Mouse (Mus musculus): ENCODE measurements around the gene Gif. TPM values are rescaled to one million over a fixed set of nuclear protein-coding genes. Genes with fewer than 3 reads are reported as not detected.

Gif gene
- polyA plus RNA-seq (2014; fragmentation: Nextera tagmentation; extraction: Ambion mirVana) = not detected in 2 replicates

- H3K9me3 ChIP-seq (ENCODE audit: control insufficient read depth, low read length) = no peaks in the 10 kb centered on the region
- H3K27ac ChIP-seq (replicated peaks; ENCODE audit: low read depth, low read length) = no peak within 1 kb of the TSS
- no peaks in the 10 kb centered on the region for H3K27me3 ChIP-seq (ENCODE audit: control insufficient read depth, insufficient read depth, low read length)
- WGBS = 87% methylated on average over 2 of the region's 2 CpGs
- no peak within 1 kb of the TSS for H3K4me3 ChIP-seq (ENCODE audit: low read depth, low read length)
- DNase-seq (ENCODE audit: low spot score) (no peak), ATAC-seq (ENCODE audit: insufficient number of reproducible peaks, low FRiP score, low TSS enrichment, low read depth) (no peak)
- H3K36me3 ChIP-seq (ENCODE audit: control insufficient read depth, insufficient read depth, low read length) = no peaks in the 10 kb centered on the region
- no peaks in the 10 kb centered on the region for H3K4me1 ChIP-seq (ENCODE audit: control insufficient read depth, insufficient read depth, low read length)
- no peak within 1 kb of the TSS for H3K4me2 ChIP-seq (ENCODE audit: low read depth, severe bottlenecking)
- H3K9ac ChIP-seq (ENCODE audit: low read length) = no peak within 1 kb of the TSS
Observed at GRCm38 (mm10) chr19:11747298-11747697, at the start of gene Gif. Gene Gif, plus strand, starts transcription at chr19:11747554.

- ATAC-seq (ENCODE audit: insufficient number of reproducible peaks, low FRiP score, low TSS enrichment, low read depth) (no peak), DNase-seq (ENCODE audit: low spot score) (no peak)
- 91% methylated on average over 6 of the region's 6 CpGs for WGBS
- Histone ChIP-seq H3K9me3 (ENCODE audit: control insufficient read depth, low read length) (no peaks in the 10 kb centered on the region), H3K27ac (replicated peaks; ENCODE audit: low read depth, low read length) (no peak overlapping the region), H3K36me3 (ENCODE audit: control insufficient read depth, insufficient read depth, low read length) (no peaks in the 10 kb centered on the region), H3K27me3 (ENCODE audit: control insufficient read depth, insufficient read depth, low read length) (no peaks in the 10 kb centered on the region), H3K4me2 (ENCODE audit: low read depth, severe bottlenecking) (no peak overlapping the region), H3K4me1 (ENCODE audit: control insufficient read depth, insufficient read depth, low read length) (no peaks in the 10 kb centered on the region), H3K9ac (ENCODE audit: low read length) (no peak overlapping the region), H3K4me3 (ENCODE audit: low read depth, low read length) (no peak overlapping the region)
Observed at GRCm38 (mm10) chr19:11698342-11698741, 49.0 kb upstream of the Gif start.

- DNase-seq (ENCODE audit: low spot score) = no peak
- H3K27ac ChIP-seq (replicated peaks; ENCODE audit: low read depth, low read length) = no peak overlapping the region
- H3K4me3 ChIP-seq (ENCODE audit: low read depth, low read length) = no peak overlapping the region
- 87% methylated on average over 4 of the region's 4 CpGs for WGBS
- no peak overlapping the region for H3K4me2 ChIP-seq (ENCODE audit: low read depth, severe bottlenecking)
- ATAC-seq (ENCODE audit: insufficient number of reproducible peaks, low FRiP score, low TSS enrichment, low read depth) = no peak
- no peaks in the 10 kb centered on the region for H3K9me3 ChIP-seq (ENCODE audit: control insufficient read depth, low read length)
- H3K4me1 ChIP-seq (ENCODE audit: control insufficient read depth, insufficient read depth, low read length) = no peaks in the 10 kb centered on the region
- H3K27me3 ChIP-seq (ENCODE audit: control insufficient read depth, insufficient read depth, low read length) = no peaks in the 10 kb centered on the region
- no peaks in the 10 kb centered on the region for H3K36me3 ChIP-seq (ENCODE audit: control insufficient read depth, insufficient read depth, low read length)
- H3K9ac ChIP-seq (ENCODE audit: low read length) = no peak overlapping the region
Observed at GRCm38 (mm10) chr19:11712451-11712850, 34.9 kb upstream of the Gif start.

GRCm38 (mm10) chr19:11720071-11720470 lies 27.3 kb upstream of the Gif start:
- Histone ChIP-seq H3K9me3 (ENCODE audit: control insufficient read depth, low read length) (no peaks in the 10 kb centered on the region), H3K4me2 (ENCODE audit: low read depth, severe bottlenecking) (no peak overlapping the region), H3K36me3 (ENCODE audit: control insufficient read depth, insufficient read depth, low read length) (no peaks in the 10 kb centered on the region), H3K27me3 (ENCODE audit: control insufficient read depth, insufficient read depth, low read length) (no peaks in the 10 kb centered on the region), H3K4me3 (ENCODE audit: low read depth, low read length) (no peak overlapping the region), H3K9ac (ENCODE audit: low read length) (no peak overlapping the region), H3K27ac (replicated peaks; ENCODE audit: low read depth, low read length) (no peak overlapping the region), H3K4me1 (ENCODE audit: control insufficient read depth, insufficient read depth, low read length) (no peaks in the 10 kb centered on the region)
- no peak for DNase-seq (ENCODE audit: low spot score)
- WGBS = 85% methylated on average over 3 of the region's 3 CpGs
- ATAC-seq (ENCODE audit: insufficient number of reproducible peaks, low FRiP score, low TSS enrichment, low read depth) = no peak

- WGBS = 93% methylated on average over 2 of the region's 2 CpGs
Observed at GRCm38 (mm10) chr19:11723870-11724269, 23.5 kb upstream of the Gif start.

GRCm38 (mm10) chr19:11724275-11724674 lies 23.1 kb upstream of the Gif start:
- no peak overlapping the region for H3K4me3 ChIP-seq (ENCODE audit: low read depth, low read length)
- no peak overlapping the region for H3K27ac ChIP-seq (replicated peaks; ENCODE audit: low read depth, low read length)
- no peak for DNase-seq (ENCODE audit: low spot score)
- no peak overlapping the region for H3K4me2 ChIP-seq (ENCODE audit: low read depth, severe bottlenecking)
- H3K36me3 ChIP-seq (ENCODE audit: control insufficient read depth, insufficient read depth, low read length) = no peaks in the 10 kb centered on the region
- H3K9me3 ChIP-seq (ENCODE audit: control insufficient read depth, low read length) = no peaks in the 10 kb centered on the region
- no peaks in the 10 kb centered on the region for H3K27me3 ChIP-seq (ENCODE audit: control insufficient read depth, insufficient read depth, low read length)
- 89% methylated on average over 6 of the region's 6 CpGs for WGBS
- no peaks in the 10 kb centered on the region for H3K4me1 ChIP-seq (ENCODE audit: control insufficient read depth, insufficient read depth, low read length)
- no peak for ATAC-seq (ENCODE audit: insufficient number of reproducible peaks, low FRiP score, low TSS enrichment, low read depth)
- no peak overlapping the region for H3K9ac ChIP-seq (ENCODE audit: low read length)

More at GRCm38 (mm10) chr19:11723870-11724269, 23.5 kb upstream of the Gif start:
- DNase-seq (ENCODE audit: low spot score) = no peak
- H3K9ac ChIP-seq (ENCODE audit: low read length) = no peak overlapping the region
- no peak overlapping the region for H3K4me2 ChIP-seq (ENCODE audit: low read depth, severe bottlenecking)
- H3K36me3 ChIP-seq (ENCODE audit: control insufficient read depth, insufficient read depth, low read length) = no peaks in the 10 kb centered on the region
- ATAC-seq (ENCODE audit: insufficient number of reproducible peaks, low FRiP score, low TSS enrichment, low read depth) = no peak
- H3K9me3 ChIP-seq (ENCODE audit: control insufficient read depth, low read length) = no peaks in the 10 kb centered on the region
- H3K27ac ChIP-seq (replicated peaks; ENCODE audit: low read depth, low read length) = no peak overlapping the region
- no peaks in the 10 kb centered on the region for H3K27me3 ChIP-seq (ENCODE audit: control insufficient read depth, insufficient read depth, low read length)
- H3K4me1 ChIP-seq (ENCODE audit: control insufficient read depth, insufficient read depth, low read length) = no peaks in the 10 kb centered on the region
- H3K4me3 ChIP-seq (ENCODE audit: low read depth, low read length) = no peak overlapping the region

GRCm38 (mm10) chr19:11725915-11726314 lies 21.4 kb upstream of the Gif start:
- Histone ChIP-seq H3K27ac (replicated peaks; ENCODE audit: low read depth, low read length) (no peak overlapping the region), H3K4me2 (ENCODE audit: low read depth, severe bottlenecking) (no peak overlapping the region), H3K9ac (ENCODE audit: low read length) (no peak overlapping the region), H3K27me3 (ENCODE audit: control insufficient read depth, insufficient read depth, low read length) (no peaks in the 10 kb centered on the region), H3K36me3 (ENCODE audit: control insufficient read depth, insufficient read depth, low read length) (no peaks in the 10 kb centered on the region), H3K9me3 (ENCODE audit: control insufficient read depth, low read length) (no peaks in the 10 kb centered on the region), H3K4me1 (ENCODE audit: control insufficient read depth, insufficient read depth, low read length) (no peaks in the 10 kb centered on the region), H3K4me3 (ENCODE audit: low read depth, low read length) (no peak overlapping the region)
- no peak for ATAC-seq (ENCODE audit: insufficient number of reproducible peaks, low FRiP score, low TSS enrichment, low read depth)
- DNase-seq (ENCODE audit: low spot score) = no peak
- 87% methylated on average over 2 of the region's 2 CpGs for WGBS

GRCm38 (mm10) chr19:11727304-11727703 lies 20.1 kb upstream of the Gif start:
- Histone ChIP-seq H3K27me3 (ENCODE audit: control insufficient read depth, insufficient read depth, low read length) (no peaks in the 10 kb centered on the region), H3K4me1 (ENCODE audit: control insufficient read depth, insufficient read depth, low read length) (no peaks in the 10 kb centered on the region), H3K9me3 (ENCODE audit: control insufficient read depth, low read length) (no peaks in the 10 kb centered on the region), H3K4me3 (ENCODE audit: low read depth, low read length) (no peak overlapping the region), H3K27ac (replicated peaks; ENCODE audit: low read depth, low read length) (no peak overlapping the region), H3K9ac (ENCODE audit: low read length) (no peak overlapping the region), H3K4me2 (ENCODE audit: low read depth, severe bottlenecking) (no peak overlapping the region), H3K36me3 (ENCODE audit: control insufficient read depth, insufficient read depth, low read length) (no peaks in the 10 kb centered on the region)
- ATAC-seq (ENCODE audit: insufficient number of reproducible peaks, low FRiP score, low TSS enrichment, low read depth) = no peak
- WGBS = 91% methylated on average over 5 of the region's 5 CpGs
- no peak for DNase-seq (ENCODE audit: low spot score)

- ATAC-seq (ENCODE audit: insufficient number of reproducible peaks, low FRiP score, low TSS enrichment, low read depth) = no peak
- Histone ChIP-seq H3K36me3 (ENCODE audit: control insufficient read depth, insufficient read depth, low read length) (no peaks in the 10 kb centered on the region), H3K9me3 (ENCODE audit: control insufficient read depth, low read length) (no peaks in the 10 kb centered on the region), H3K27ac (replicated peaks; ENCODE audit: low read depth, low read length) (no peak overlapping the region), H3K4me3 (ENCODE audit: low read depth, low read length) (no peak overlapping the region), H3K4me1 (ENCODE audit: control insufficient read depth, insufficient read depth, low read length) (no peaks in the 10 kb centered on the region), H3K27me3 (ENCODE audit: control insufficient read depth, insufficient read depth, low read length) (no peaks in the 10 kb centered on the region), H3K9ac (ENCODE audit: low read length) (no peak overlapping the region), H3K4me2 (ENCODE audit: low read depth, severe bottlenecking) (no peak overlapping the region)
- DNase-seq (ENCODE audit: low spot score) = no peak
- 83% methylated on average over 1 of the region's 1 CpGs for WGBS
Observed at GRCm38 (mm10) chr19:11730278-11730677, 17.1 kb upstream of the Gif start.

Data from limb, embryonic 11.5 days (tissue).